Comparison of ENCODE assay signal across 20 mouse cellular contexts in the genomic region with DNA sequence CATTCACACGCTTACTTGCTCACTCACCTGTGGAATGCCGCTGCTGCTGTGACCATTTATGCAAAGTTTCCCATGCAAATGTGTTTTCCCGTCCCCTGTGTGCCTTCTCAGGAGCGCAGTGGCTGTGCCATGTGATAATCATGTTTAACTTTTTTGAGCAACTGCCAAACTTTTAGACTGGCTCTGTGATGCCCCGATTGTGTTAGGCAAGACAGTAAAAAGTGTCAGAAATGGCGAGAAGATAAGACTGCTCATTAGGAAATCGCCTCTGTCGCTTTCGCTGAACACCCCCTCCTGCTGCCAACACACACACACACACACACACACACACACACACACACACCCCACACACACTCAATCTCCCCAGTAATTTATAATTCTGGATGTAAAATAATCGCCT.
"Had no signal": no experiment of that assay in that cellular context is flagged by ENCODE, and none has a peak within 500 bp of the region (broad histone marks: within the 10 kb centered on the region; RNA-seq: fewer than 3 reads in every experiment).

No protein-coding gene starts in this region.

- H3K4me2 ChIP-seq: kidney, embryonic 15.5 days; limb, embryonic 13.5 days; liver, embryonic 11.5 days; lung, embryonic 15.5 days; midbrain, embryonic 12.5 days; neural tube, embryonic 13.5 days had no signal

- H3K9ac ChIP-seq: kidney, embryonic 15.5 days; limb, embryonic 13.5 days; liver, embryonic 14.5 days; liver, postnatal 0 days; lung, embryonic 15.5 days; midbrain, embryonic 12.5 days; neural tube, embryonic 13.5 days had no signal

- H3K9me3 ChIP-seq: kidney, embryonic 15.5 days; limb, embryonic 10.5 days; limb, embryonic 13.5 days; lung, embryonic 15.5 days; midbrain, embryonic 12.5 days; neural tube, embryonic 13.5 days had no signal

- DNase-seq: kidney, adult 18-20 months; kidney, postnatal 25 days; layer of hippocampus, adult 9-11 months; liver, postnatal 0 days; retina, postnatal 1 day; thymus, adult 2 months; thymus, postnatal 14 days; thymus, postnatal 4 days had no signal

- H3K27me3 ChIP-seq: kidney, embryonic 15.5 days; limb, embryonic 13.5 days; lung, embryonic 15.5 days; midbrain, embryonic 12.5 days had no signal

- H3K4me3 ChIP-seq: kidney, embryonic 15.5 days; layer of hippocampus, adult 2 months; limb, embryonic 10.5 days; limb, embryonic 13.5 days; lung, embryonic 15.5 days; midbrain, embryonic 12.5 days; myocyte; neural tube, embryonic 13.5 days had no signal

- ATAC-seq: intestine, embryonic 16.5 days; liver, postnatal 0 days; midbrain, embryonic 16.5 days had no signal

- H3K36me3 ChIP-seq: kidney, embryonic 15.5 days; lung, embryonic 15.5 days; neural tube, embryonic 13.5 days had no signal

- H3K27ac ChIP-seq: layer of hippocampus, adult 2 months; limb, embryonic 10.5 days; limb, embryonic 13.5 days; liver, embryonic 14.5 days; lung, embryonic 15.5 days; midbrain, embryonic 12.5 days; neural tube, embryonic 13.5 days had no signal
